Mouse (Mus musculus) liver, embryonic 13.5 days (tissue): ENCODE measurements around the gene Slc23a2. TPM values are rescaled to one million over a fixed set of nuclear protein-coding genes. Genes with fewer than 3 reads are reported as not detected.
A peak's percentile ranks its signal among the peaks of the same experiment; 100 is the strongest.

Experiments used
- ATAC-seq: fragments of 200-750 bp; cut with Nextera tagmentation; 2 replicates; pipeline ENCODE4 v1.8.0; 2017; ENCODE audit warnings: low read depth, mild to moderate bottlenecking, moderate number of reproducible peaks, moderate library complexity
- DNase-seq: peaks from one replicate; pipeline ENCODE4 v3.0.0; 2022
- H3K27ac ChIP-seq: fragments of 300-500 bp; sonication (generic); 2 replicates; pipeline ENCODE4 v1.5.1; 2015; ENCODE audit warnings: moderate library complexity, mild to moderate bottlenecking, inconsistent platforms
- H3K27me3 ChIP-seq: fragments of 300-500 bp; sonication (generic); 2 replicates; pipeline ENCODE4 v1.6.1; 2015; ENCODE audit warnings: mild to moderate bottlenecking, inconsistent platforms
- H3K36me3 ChIP-seq: fragments of 300-500 bp; sonication (generic); 2 replicates; pipeline ENCODE4 v1.6.1; 2015; ENCODE audit warnings: mild to moderate bottlenecking, inconsistent platforms
- H3K4me1 ChIP-seq: fragments of 300-500 bp; sonication (generic); replicated peaks from 2 replicates; pipeline ENCODE4 v1.6.1; 2015; ENCODE audit warnings: inconsistent platforms
- H3K4me2 ChIP-seq: fragments of 300-500 bp; sonication (generic); 2 replicates; pipeline ENCODE4 v1.6.1; 2015; ENCODE audit warnings: inconsistent platforms, mild to moderate bottlenecking, moderate library complexity
- H3K4me3 ChIP-seq: fragments of 300-500 bp; sonication (generic); replicated peaks from 2 replicates; pipeline ENCODE4 v1.5.1; 2015; ENCODE audit warnings: mild to moderate bottlenecking, inconsistent platforms
- H3K9ac ChIP-seq: fragments of 300-500 bp; sonication (generic); 2 replicates; pipeline ENCODE4 v1.6.1; 2015; ENCODE audit warnings: mild to moderate bottlenecking, inconsistent platforms
- H3K9me3 ChIP-seq: fragments of 300-500 bp; sonication (generic); replicated peaks from 2 replicates; pipeline ENCODE4 v1.6.1; 2016; ENCODE audit warnings: inconsistent platforms
- whole genome bisulfite sequencing: fragments of 180-500 bp; shearing (Covaris S2); methylation state at CpG from one replicate; pipeline ENCODE4 v1.1.7; 2015; ENCODE audit not compliant: insufficient replicate concordance; 5-methylcytosine and 5-hydroxymethylcytosine counted together
- polyA plus RNA-seq: library from polyadenylated mRNA; unstranded; fragments of >200 nt; fragmentation: Nextera tagmentation; extraction: Ambion mirVana; gene quantifications from 2 replicates; pipeline ENCODE4 v1.2.1, GENCODE M21; 2015

The Slc23a2 gene
- polyA plus RNA-seq, 1 experiment from 2014 or later, result 2.8 TPM

- H3K9ac ChIP-seq, result no peak overlapping the region
- H3K4me1 ChIP-seq, result no peaks in the 10 kb centered on the region
- no peak for DNase-seq
- H3K9me3 ChIP-seq, result no peaks in the 10 kb centered on the region
- H3K27me3 ChIP-seq, result no peaks in the 10 kb centered on the region
- H3K36me3 ChIP-seq, result peaks cover 11% of the 10 kb centered on the region
- no peak overlapping the region for H3K4me2 ChIP-seq
- 77% methylated on average over 10 of the region's 10 CpGs for WGBS
- H3K4me3 ChIP-seq, result no peak overlapping the region
- H3K27ac ChIP-seq, result no peak overlapping the region
- ATAC-seq, result no peak
These were observed 74.7 kb downstream of the Slc23a2 start for GRCm38 (mm10) chr2:132069985-132070735.

- no peak overlapping the region for H3K4me2 ChIP-seq
- H3K9ac ChIP-seq, result no peak overlapping the region
- no peak overlapping the region for H3K4me3 ChIP-seq
- H3K27ac ChIP-seq, result no peak overlapping the region
- H3K4me1 ChIP-seq, result no peaks in the 10 kb centered on the region
- H3K36me3 ChIP-seq, result peaks cover 3% of the 10 kb centered on the region; the same call in 1 of the 2 replicates
- H3K27me3 ChIP-seq, result no peaks in the 10 kb centered on the region
- no peak for ATAC-seq
- WGBS, result 76% methylated on average over 11 of the region's 11 CpGs
- no peak for DNase-seq
- no peaks in the 10 kb centered on the region for H3K9me3 ChIP-seq
These were observed 80.6 kb downstream of the Slc23a2 start for GRCm38 (mm10) chr2:132064185-132064831.

GRCm38 (mm10) chr2:132063776-132064175 is 81.1 kb downstream of the Slc23a2 start:
- Histone ChIP-seq H3K9ac (no peak overlapping the region), H3K4me2 (no peak overlapping the region), H3K9me3 (no peaks in the 10 kb centered on the region), H3K27me3 (no peaks in the 10 kb centered on the region), H3K27ac (no peak overlapping the region), H3K4me3 (no peak overlapping the region), H3K36me3 (no peaks in the 10 kb centered on the region; the same call in 1 of the 2 replicates), H3K4me1 (no peaks in the 10 kb centered on the region)
- WGBS, result 74% methylated on average over 3 of the region's 3 CpGs
- no peak for DNase-seq
- no peak for ATAC-seq

GRCm38 (mm10) chr2:132061884-132062283 is 83.0 kb downstream of the Slc23a2 start:
- H3K9me3 ChIP-seq, result no peaks in the 10 kb centered on the region
- 82% methylated on average over 11 of the region's 11 CpGs for WGBS

GRCm38 (mm10) chr2:132059919-132060318 is 85.0 kb downstream of the Slc23a2 start:
- no peak overlapping the region for H3K4me2 ChIP-seq
- WGBS, result 75% methylated on average over 8 of the region's 8 CpGs
- H3K27me3 ChIP-seq, result no peaks in the 10 kb centered on the region
- no peak overlapping the region for H3K9ac ChIP-seq
- no peak overlapping the region for H3K27ac ChIP-seq
- no peaks in the 10 kb centered on the region for H3K9me3 ChIP-seq
- peaks cover 6% of the 10 kb centered on the region; the same call in 1 of the 2 replicates for H3K4me1 ChIP-seq
- no peak for DNase-seq
- peaks cover 20% of the 10 kb centered on the region; the same call in 1 of the 2 replicates for H3K36me3 ChIP-seq
- no peak for ATAC-seq
- H3K4me3 ChIP-seq, result no peak overlapping the region

More at GRCm38 (mm10) chr2:132061884-132062283, 83.0 kb downstream of the Slc23a2 start:
- H3K36me3 ChIP-seq, result peaks cover 9% of the 10 kb centered on the region; the same call in 1 of the 2 replicates
- no peak overlapping the region for H3K9ac ChIP-seq
- no peak overlapping the region for H3K27ac ChIP-seq
- DNase-seq (no peak), ATAC-seq (no peak)
- no peak overlapping the region for H3K4me3 ChIP-seq
- no peaks in the 10 kb centered on the region for H3K27me3 ChIP-seq
- H3K4me2 ChIP-seq, result no peak overlapping the region
- no peaks in the 10 kb centered on the region for H3K4me1 ChIP-seq

- no peak overlapping the region for H3K4me2 ChIP-seq
- no peaks in the 10 kb centered on the region for H3K9me3 ChIP-seq
- no peak overlapping the region for H3K27ac ChIP-seq
- ATAC-seq, result no peak
- H3K9ac ChIP-seq, result no peak overlapping the region
- no peaks in the 10 kb centered on the region for H3K27me3 ChIP-seq
- no peak for DNase-seq
- 76% methylated on average over 8 of the region's 8 CpGs for WGBS
- peaks cover 20% of the 10 kb centered on the region; the same call in 1 of the 2 replicates for H3K36me3 ChIP-seq
- H3K4me3 ChIP-seq, result no peak overlapping the region
- H3K4me1 ChIP-seq, result peaks cover 22% of the 10 kb centered on the region
These were observed 89.6 kb downstream of the Slc23a2 start for GRCm38 (mm10) chr2:132055349-132055753.

GRCm38 (mm10) chr2:132053824-132054223 is 91.1 kb downstream of the Slc23a2 start:
- WGBS, result 56% methylated on average over 4 of the region's 4 CpGs
- no peak for DNase-seq
- Histone ChIP-seq H3K4me2 (no peak overlapping the region), H3K27ac (no peak overlapping the region), H3K27me3 (no peaks in the 10 kb centered on the region), H3K36me3 (peaks cover 20% of the 10 kb centered on the region; the same call in 1 of the 2 replicates), H3K9me3 (no peaks in the 10 kb centered on the region), H3K9ac (no peak overlapping the region), H3K4me1 (peaks cover 32% of the 10 kb centered on the region), H3K4me3 (no peak overlapping the region)
- no peak for ATAC-seq

- H3K4me2 ChIP-seq, result no peak overlapping the region
- 21% methylated on average over 5 of the region's 5 CpGs for WGBS
- no peaks in the 10 kb centered on the region for H3K27me3 ChIP-seq
- peaks cover 37% of the 10 kb centered on the region for H3K4me1 ChIP-seq
- no peak overlapping the region for H3K27ac ChIP-seq
- peaks cover 10% of the 10 kb centered on the region; the same call in 1 of the 2 replicates for H3K36me3 ChIP-seq
- H3K9ac ChIP-seq, result no peak overlapping the region
- H3K4me3 ChIP-seq, result no peak overlapping the region
- ATAC-seq, result peak; percentile 69
- no peak for DNase-seq
- no peaks in the 10 kb centered on the region for H3K9me3 ChIP-seq
These were observed 93.1 kb downstream of the Slc23a2 start for GRCm38 (mm10) chr2:132051798-132052197.

- no peak overlapping the region for H3K4me3 ChIP-seq
- H3K4me2 ChIP-seq, result no peak overlapping the region
- DNase-seq, result no peak
- no peak for ATAC-seq
- no peaks in the 10 kb centered on the region for H3K27me3 ChIP-seq
- no peak overlapping the region for H3K9ac ChIP-seq
- WGBS, result 27% methylated on average over 3 of the region's 3 CpGs
- no peaks in the 10 kb centered on the region for H3K9me3 ChIP-seq
- H3K4me1 ChIP-seq, result peaks cover 31% of the 10 kb centered on the region
- H3K27ac ChIP-seq, result no peak overlapping the region
- no peaks in the 10 kb centered on the region for H3K36me3 ChIP-seq
These were observed 95.0 kb downstream of the Slc23a2 start for GRCm38 (mm10) chr2:132049921-132050320.

- H3K27me3 ChIP-seq, result no peaks in the 10 kb centered on the region
- no peak overlapping the region for H3K4me3 ChIP-seq
- no peak overlapping the region for H3K27ac ChIP-seq
- H3K9me3 ChIP-seq, result no peaks in the 10 kb centered on the region
- H3K4me2 ChIP-seq, result no peak overlapping the region
- 60% methylated on average over 3 of the region's 3 CpGs for WGBS
- DNase-seq (no peak), ATAC-seq (no peak)
- H3K9ac ChIP-seq, result no peak overlapping the region
- H3K4me1 ChIP-seq, result peaks cover 30% of the 10 kb centered on the region
- H3K36me3 ChIP-seq, result no peaks in the 10 kb centered on the region
These were observed 95.4 kb downstream of the Slc23a2 start for GRCm38 (mm10) chr2:132049491-132049890.

- H3K4me2 ChIP-seq, result no peak overlapping the region
- H3K27me3 ChIP-seq, result no peaks in the 10 kb centered on the region
- H3K27ac ChIP-seq, result no peak overlapping the region
- DNase-seq (no peak), ATAC-seq (no peak)
- 65% methylated on average over 11 of the region's 11 CpGs for WGBS
- no peaks in the 10 kb centered on the region for H3K9me3 ChIP-seq
- H3K36me3 ChIP-seq, result no peaks in the 10 kb centered on the region
- H3K4me3 ChIP-seq, result no peak overlapping the region
- peaks cover 28% of the 10 kb centered on the region for H3K4me1 ChIP-seq
- H3K9ac ChIP-seq, result no peak overlapping the region
These were observed 96.7 kb downstream of the Slc23a2 start for GRCm38 (mm10) chr2:132048143-132048772.
